Mouse (Mus musculus) hindbrain, embryonic 15.5 days (tissue): ENCODE measurements around the gene Rsad1. TPM values are rescaled to one million over a fixed set of nuclear protein-coding genes. Genes with fewer than 3 reads are reported as not detected.

ENCODE experiments used
- ATAC-seq: fragments of 200-750 bp; cut with Nextera tagmentation; 2 replicates; pipeline ENCODE4 v1.8.0; 2017; ENCODE audit warnings: low read depth, moderate number of reproducible peaks, moderate TSS enrichment; ENCODE audit not compliant: low FRiP score
- H3K27ac ChIP-seq: fragments of 300-500 bp; sonication (generic); replicated peaks from 2 replicates; pipeline ENCODE4 v1.5.1; 2015; ENCODE audit warnings: mild to moderate bottlenecking, inconsistent platforms
- H3K27me3 ChIP-seq: fragments of 300-500 bp; sonication (generic); 2 replicates; pipeline ENCODE4 v1.6.1; 2015; ENCODE audit warnings: control low read depth, inconsistent platforms
- H3K36me3 ChIP-seq: fragments of 300-500 bp; sonication (generic); 2 replicates; pipeline ENCODE4 v1.6.1; 2015; ENCODE audit warnings: control low read depth, inconsistent platforms
- H3K4me1 ChIP-seq: fragments of 300-500 bp; sonication (generic); replicated peaks from 2 replicates; pipeline ENCODE4 v1.6.1; 2015; ENCODE audit warnings: control low read depth, inconsistent platforms
- H3K4me2 ChIP-seq: fragments of 300-500 bp; sonication (generic); 2 replicates; pipeline ENCODE4 v1.6.1; 2015; ENCODE audit warnings: moderate library complexity, mild to moderate bottlenecking, inconsistent platforms
- H3K4me3 ChIP-seq: fragments of 300-500 bp; sonication (generic); 2 replicates; pipeline ENCODE4 v1.5.1; 2015; ENCODE audit warnings: mild to moderate bottlenecking, inconsistent platforms
- H3K9ac ChIP-seq: fragments of 300-500 bp; sonication (generic); 2 replicates; pipeline ENCODE4 v1.6.1; 2015; ENCODE audit warnings: inconsistent platforms
- H3K9me3 ChIP-seq: fragments of 300-500 bp; sonication (generic); 2 replicates; pipeline ENCODE4 v1.6.1; 2016; ENCODE audit warnings: control low read depth, inconsistent platforms
- WGBS: fragments of 180-500 bp; shearing (Covaris S2); methylation state at CpG from one replicate; pipeline ENCODE4 v1.1.7; 2015; 5-methylcytosine and 5-hydroxymethylcytosine counted together
- polyA plus RNA-seq: library from polyadenylated mRNA; unstranded; fragments of >200 nt; fragmentation: Nextera tagmentation; extraction: Ambion mirVana; gene quantifications from 2 replicates; pipeline ENCODE4 v1.2.1, GENCODE M21; 2015

Gene Rsad1
- polyA plus RNA-seq, 1 experiment from 2014 or later, result 8.6 TPM

DNA sequence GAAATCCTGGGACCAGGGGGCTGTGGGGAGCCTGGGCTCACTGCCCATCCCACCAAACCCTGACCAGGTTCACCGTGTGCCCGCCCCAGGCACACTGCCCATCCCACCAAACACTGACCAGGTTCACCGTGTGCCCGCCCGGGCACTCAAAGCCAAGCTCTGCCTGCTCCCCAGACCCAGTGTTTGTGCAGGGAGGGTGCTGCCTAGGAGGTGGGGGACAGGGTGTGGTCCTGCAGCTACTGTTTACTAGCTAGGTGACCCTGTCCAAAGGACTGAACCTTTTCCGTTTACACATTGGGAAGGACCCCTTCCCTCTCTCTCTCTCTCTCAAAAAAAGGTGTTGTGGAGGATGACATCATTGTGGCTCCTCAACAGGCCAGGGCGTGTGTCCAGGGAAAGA lies 18.3 kb upstream of the Rsad1 start:
- Histone ChIP-seq H3K27ac (no peak overlapping the region), H3K27me3 (peaks cover 27% of the 10 kb centered on the region), H3K9me3 (no peaks in the 10 kb centered on the region), H3K4me2 (no peak overlapping the region), H3K36me3 (no peaks in the 10 kb centered on the region), H3K9ac (no peak overlapping the region), H3K4me3 (no peak overlapping the region), H3K4me1 (peaks cover 15% of the 10 kb centered on the region)
- 90% methylated on average over 7 of the region's 7 CpGs for WGBS
- no peak for ATAC-seq

DNA sequence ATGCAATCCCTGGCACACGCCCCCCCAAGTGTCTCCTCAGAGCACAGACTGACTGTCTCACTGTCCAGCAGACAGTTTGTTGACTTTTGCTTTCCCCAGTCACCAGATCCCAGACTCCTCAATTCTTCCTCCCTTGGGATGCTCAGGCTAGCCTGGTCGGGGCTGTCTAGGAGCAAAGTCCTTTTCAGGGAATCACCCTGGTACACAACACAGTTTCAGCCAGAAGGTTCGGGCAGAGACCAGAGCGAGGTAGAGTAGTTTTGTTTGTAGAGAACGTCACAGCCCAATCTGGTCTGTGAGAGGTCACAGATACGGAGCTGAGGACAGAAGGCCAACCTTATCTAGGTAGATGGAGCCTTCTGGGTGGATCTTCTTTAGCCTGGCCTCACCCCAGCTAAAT lies 17.5 kb upstream of the Rsad1 start:
- no peak overlapping the region for H3K4me3 ChIP-seq
- H3K9ac ChIP-seq, result no peak overlapping the region
- H3K27ac ChIP-seq, result no peak overlapping the region
- peaks cover 27% of the 10 kb centered on the region for H3K27me3 ChIP-seq
- ATAC-seq, result no peak
- H3K9me3 ChIP-seq, result no peaks in the 10 kb centered on the region
- H3K36me3 ChIP-seq, result no peaks in the 10 kb centered on the region
- no peak overlapping the region for H3K4me2 ChIP-seq
- 79% methylated on average over 6 of the region's 6 CpGs for WGBS
- H3K4me1 ChIP-seq, result peaks cover 15% of the 10 kb centered on the region

DNA sequence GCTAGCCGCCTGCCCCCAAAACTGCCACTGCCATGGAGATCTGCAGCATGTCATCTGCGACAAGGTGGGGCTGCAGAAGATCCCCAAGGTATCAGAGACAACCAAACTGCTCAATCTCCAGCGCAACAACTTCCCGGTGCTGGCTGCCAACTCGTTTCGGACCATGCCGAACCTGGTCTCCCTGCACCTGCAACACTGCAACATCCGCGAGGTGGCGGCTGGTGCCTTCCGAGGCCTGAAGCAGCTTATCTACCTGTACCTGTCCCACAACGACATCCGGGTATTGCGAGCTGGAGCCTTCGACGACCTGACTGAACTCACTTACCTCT lies 16.1 kb upstream of the Rsad1 start:
- peaks cover 27% of the 10 kb centered on the region for H3K27me3 ChIP-seq
- no peaks in the 10 kb centered on the region for H3K36me3 ChIP-seq
- peak overlapping the region; percentile 54 for H3K4me2 ChIP-seq
- H3K9ac ChIP-seq, result peak overlapping the region; percentile 32; the same call in 1 of the 2 replicates
- no peak overlapping the region for H3K27ac ChIP-seq
- 13% methylated on average over 16 of the region's 16 CpGs for whole genome bisulfite sequencing
- H3K9me3 ChIP-seq, result no peaks in the 10 kb centered on the region
- ATAC-seq, result no peak
- peaks cover 15% of the 10 kb centered on the region for H3K4me1 ChIP-seq
- H3K4me3 ChIP-seq, result peak overlapping the region; percentile 31

DNA sequence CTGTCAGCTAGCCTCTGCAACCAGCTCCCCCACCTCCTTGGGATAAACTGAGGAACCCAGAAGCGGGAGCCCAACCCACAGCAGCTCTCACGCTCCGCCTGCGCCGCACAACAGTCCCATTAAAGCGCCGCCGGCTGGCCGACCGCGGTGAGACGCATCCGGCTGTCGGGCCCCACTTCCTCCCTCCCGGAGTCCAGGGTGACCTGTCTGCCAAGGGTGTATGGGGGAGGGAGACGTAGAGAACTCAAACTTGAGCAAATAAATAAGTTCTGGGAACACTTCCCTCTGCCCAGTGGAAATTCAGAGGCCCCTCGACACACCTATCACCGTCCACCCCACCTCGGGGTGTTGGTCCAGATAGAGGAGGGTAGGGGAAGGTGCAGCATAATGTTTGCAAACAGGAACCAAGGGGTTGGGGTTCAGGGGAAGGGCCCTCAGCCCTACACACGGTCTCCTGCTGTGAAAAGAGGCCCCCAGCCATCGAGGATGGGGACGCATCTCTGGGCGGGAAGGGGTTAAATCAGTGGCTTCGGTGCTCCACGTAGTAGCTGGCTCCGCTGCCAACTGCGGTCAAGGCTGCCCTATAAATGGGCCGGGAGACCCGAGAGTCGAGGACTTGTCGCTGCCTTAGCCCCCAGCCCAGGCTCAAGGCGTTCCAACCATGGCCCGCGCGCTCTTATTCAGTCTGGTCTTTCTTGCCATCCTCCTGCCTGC lies 15.5 kb upstream of the Rsad1 start, which contains the start of gene Chad:
Chad (plus strand) TSS at position 611 of the 714 bp plus-strand sequence.
- peak within 1 kb of the TSS; percentile 32; the same call in 1 of the 2 replicates for H3K9ac ChIP-seq
- 2% methylated on average over 35 of the region's 35 CpGs for WGBS

DNA sequence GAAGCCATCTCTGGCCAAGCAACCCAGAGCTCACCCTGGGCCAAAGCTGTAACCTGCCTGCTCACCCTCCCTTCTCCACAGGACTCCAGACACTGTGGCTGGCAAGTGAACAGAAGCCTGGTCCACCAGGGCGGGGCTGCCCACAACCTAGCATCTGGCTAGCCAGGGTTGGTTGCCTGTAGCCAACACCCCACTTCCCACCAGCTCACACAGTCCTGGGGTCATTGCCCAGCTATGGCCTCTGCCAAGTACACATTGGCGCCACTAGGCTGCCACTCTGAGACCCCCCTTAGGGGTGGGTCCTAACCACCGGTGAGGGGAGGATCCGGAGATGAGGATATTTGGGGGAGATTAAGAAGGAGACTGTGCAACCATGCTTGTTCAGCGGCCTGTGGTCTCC lies 14.8 kb upstream of the Rsad1 start:
- Histone ChIP-seq H3K27me3 (peaks cover 27% of the 10 kb centered on the region), H3K9me3 (no peaks in the 10 kb centered on the region), H3K36me3 (no peaks in the 10 kb centered on the region), H3K4me2 (peak overlapping the region; percentile 54; the same call in 1 of the 2 replicates), H3K4me3 (no peak overlapping the region), H3K27ac (no peak overlapping the region), H3K4me1 (peaks cover 15% of the 10 kb centered on the region), H3K9ac (no peak overlapping the region)
- ATAC-seq, result 0 out of 2 replicates have a peak, but pooled peaks have one; percentile 49
- WGBS, result 54% methylated on average over 5 of the region's 5 CpGs

More for the DNA sequence above, 15.5 kb upstream of the Rsad1 start, which contains the start of gene Chad:
- Histone ChIP-seq H3K36me3 (no peaks in the 10 kb centered on the region), H3K4me2 (peak within 1 kb of the TSS; percentile 54), H3K4me1 (peaks cover 15% of the 10 kb centered on the region), H3K27me3 (peaks cover 27% of the 10 kb centered on the region), H3K4me3 (peak within 1 kb of the TSS; percentile 31), H3K9me3 (no peaks in the 10 kb centered on the region), H3K27ac (no peak within 1 kb of the TSS)
- 0 out of 2 replicates have a peak, but pooled peaks have one; percentile 31 for ATAC-seq

DNA sequence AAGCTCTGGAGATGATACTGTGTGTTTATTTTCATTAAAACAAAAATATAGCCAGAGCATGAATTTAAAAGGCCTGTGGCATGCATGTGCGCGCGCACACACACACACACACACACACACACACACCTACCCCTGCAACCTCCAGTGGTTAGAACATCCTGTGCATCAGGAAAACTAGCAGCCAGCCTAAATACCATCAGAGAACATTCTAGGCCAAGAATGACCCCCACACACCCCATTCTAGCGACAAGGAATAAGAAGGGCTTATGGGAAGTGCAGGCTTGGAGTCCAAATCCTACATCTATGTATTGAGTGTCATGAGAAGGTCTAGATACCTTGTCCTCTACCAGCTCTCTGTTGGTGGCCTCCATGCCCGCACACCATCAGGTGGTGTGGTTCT lies 14.3 kb upstream of the Rsad1 start:
- Histone ChIP-seq H3K36me3 (no peaks in the 10 kb centered on the region), H3K4me3 (no peak overlapping the region), H3K4me2 (no peak overlapping the region), H3K4me1 (peaks cover 15% of the 10 kb centered on the region), H3K9me3 (no peaks in the 10 kb centered on the region), H3K27ac (no peak overlapping the region), H3K27me3 (peaks cover 27% of the 10 kb centered on the region), H3K9ac (no peak overlapping the region)
- ATAC-seq, result no peak
- WGBS, result 96% methylated on average over 5 of the region's 5 CpGs

DNA sequence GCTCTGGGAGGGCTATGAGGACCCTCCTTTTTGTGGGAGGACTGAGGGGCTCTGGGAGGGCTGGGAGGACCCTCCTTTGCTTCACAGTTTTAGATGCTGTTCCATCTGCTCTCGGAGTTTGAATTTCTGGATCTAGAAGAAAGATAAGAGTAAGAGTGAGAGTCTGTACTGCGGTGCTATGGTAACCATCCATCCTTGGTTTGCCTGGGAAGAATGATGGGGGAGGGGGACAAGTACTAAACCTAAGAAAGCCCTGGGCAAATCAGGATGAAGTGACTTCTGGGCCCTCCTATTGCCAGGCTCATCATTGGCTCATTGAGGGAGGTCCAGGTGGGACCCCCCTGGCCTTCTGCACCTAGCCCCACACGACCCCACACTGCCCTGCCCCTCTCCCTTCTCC lies 9.2 kb upstream of the Rsad1 start:
- Histone ChIP-seq H3K9ac (no peak overlapping the region), H3K27me3 (no peaks in the 10 kb centered on the region), H3K4me3 (no peak overlapping the region), H3K9me3 (no peaks in the 10 kb centered on the region), H3K36me3 (no peaks in the 10 kb centered on the region), H3K4me1 (no peaks in the 10 kb centered on the region), H3K27ac (no peak overlapping the region), H3K4me2 (no peak overlapping the region)
- ATAC-seq, result no peak
- 72% methylated on average over 3 of the region's 3 CpGs for WGBS

DNA sequence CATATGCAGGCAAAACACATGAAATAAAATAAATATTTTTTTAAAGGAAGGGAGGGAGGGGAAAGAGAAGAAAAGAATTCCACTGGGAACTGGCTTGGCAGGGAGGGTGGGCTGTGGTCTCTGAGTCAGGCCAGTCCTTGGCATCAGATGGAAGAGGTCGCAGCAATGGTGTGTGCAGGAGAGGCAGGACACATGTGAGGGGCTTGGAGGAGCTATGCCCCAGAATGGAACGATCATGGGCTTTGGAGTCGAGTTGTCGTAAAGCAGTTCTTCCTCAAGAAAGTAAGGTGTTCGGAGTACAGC lies 1.3 kb upstream of the Rsad1 start:
- no peak for ATAC-seq
- Histone ChIP-seq H3K4me3 (no peak overlapping the region), H3K4me1 (peaks cover 13% of the 10 kb centered on the region), H3K9me3 (no peaks in the 10 kb centered on the region), H3K27me3 (no peaks in the 10 kb centered on the region), H3K9ac (no peak overlapping the region), H3K27ac (no peak overlapping the region), H3K36me3 (no peaks in the 10 kb centered on the region), H3K4me2 (no peak overlapping the region)
- 90% methylated on average over 5 of the region's 5 CpGs for WGBS

DNA sequence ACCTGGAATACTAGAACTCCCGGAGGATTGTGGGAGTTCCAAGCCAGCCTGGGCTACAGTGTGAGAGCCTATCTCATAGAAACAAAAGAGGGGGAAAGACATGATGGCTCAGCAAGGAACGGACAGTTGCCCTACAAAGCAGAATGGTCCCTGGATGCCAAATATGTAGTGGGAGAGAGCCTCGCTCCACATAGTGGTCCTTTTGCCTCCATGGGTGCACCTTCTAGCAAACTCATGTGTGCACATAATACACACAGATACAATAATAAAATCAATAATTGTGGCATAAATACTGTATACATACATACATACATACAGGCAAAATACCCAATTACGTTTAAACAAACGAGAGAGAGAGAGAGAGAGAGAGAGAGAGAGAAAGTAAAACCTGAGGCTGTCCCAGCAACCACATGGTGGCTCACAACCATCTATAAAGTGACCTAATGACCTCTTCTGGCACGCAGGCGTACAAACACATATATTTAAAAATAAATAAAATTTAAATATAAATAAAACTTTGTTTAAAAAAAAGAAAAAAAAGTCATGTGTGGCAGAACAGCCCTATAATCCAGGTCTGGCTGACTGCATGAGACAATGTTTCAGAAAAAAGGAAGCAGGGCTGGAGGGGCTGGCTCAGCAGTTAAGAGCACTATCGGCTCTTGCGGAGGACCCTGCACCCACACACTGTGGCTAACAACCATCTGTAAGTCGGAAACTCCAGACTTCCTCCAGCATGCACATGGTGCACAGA lies 811 bp upstream of the Rsad1 start:
- H3K9ac ChIP-seq, result no peak overlapping the region
- H3K9me3 ChIP-seq, result no peaks in the 10 kb centered on the region
- no peak overlapping the region for H3K4me3 ChIP-seq
- H3K27ac ChIP-seq, result peak overlapping the region; percentile 90
- 78% methylated on average over 10 of the region's 10 CpGs for WGBS
- H3K36me3 ChIP-seq, result no peaks in the 10 kb centered on the region
- peak overlapping the region; percentile 94 for H3K4me2 ChIP-seq
- H3K27me3 ChIP-seq, result no peaks in the 10 kb centered on the region
- no peak for ATAC-seq
- H3K4me1 ChIP-seq, result peaks cover 13% of the 10 kb centered on the region

DNA sequence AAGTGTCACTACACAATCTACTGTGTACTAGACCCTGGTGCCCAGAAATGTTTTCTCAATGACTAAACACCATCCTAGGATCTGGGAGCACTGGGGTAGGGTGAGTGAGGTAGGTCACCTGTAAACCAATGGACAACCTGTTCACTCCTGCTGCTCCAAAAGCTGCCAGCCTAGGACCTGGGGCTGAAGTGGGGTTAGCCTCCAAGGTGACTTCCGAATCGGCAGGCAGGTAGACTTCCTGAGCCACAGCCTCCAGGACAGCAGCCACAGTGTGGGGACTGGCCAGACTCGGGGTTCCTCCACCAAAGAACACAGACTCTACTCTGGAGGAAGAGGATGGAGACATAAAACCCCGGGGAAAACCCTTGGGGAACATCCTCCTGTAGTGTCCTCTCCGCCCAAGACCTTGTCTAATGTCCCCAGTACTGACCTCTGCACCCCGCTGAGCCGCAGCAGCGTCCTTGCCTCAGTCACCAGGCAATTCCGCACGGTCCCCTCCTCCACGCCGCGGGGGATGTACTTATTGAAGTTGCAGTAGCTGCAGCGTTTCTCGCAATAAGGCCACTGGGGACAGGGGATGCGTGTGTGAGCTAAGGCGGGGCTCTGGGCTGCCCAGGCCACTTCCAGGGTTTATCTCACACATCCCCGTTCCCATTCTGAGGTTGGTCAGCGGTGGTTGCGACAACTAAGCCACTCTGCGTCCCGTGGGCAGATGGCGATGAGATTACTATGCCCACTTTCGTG lies 842 bp downstream of the Rsad1 start:
- Histone ChIP-seq H3K27me3 (no peaks in the 10 kb centered on the region), H3K9me3 (no peaks in the 10 kb centered on the region)
- WGBS, result 11% methylated on average over 24 of the region's 24 CpGs

DNA sequence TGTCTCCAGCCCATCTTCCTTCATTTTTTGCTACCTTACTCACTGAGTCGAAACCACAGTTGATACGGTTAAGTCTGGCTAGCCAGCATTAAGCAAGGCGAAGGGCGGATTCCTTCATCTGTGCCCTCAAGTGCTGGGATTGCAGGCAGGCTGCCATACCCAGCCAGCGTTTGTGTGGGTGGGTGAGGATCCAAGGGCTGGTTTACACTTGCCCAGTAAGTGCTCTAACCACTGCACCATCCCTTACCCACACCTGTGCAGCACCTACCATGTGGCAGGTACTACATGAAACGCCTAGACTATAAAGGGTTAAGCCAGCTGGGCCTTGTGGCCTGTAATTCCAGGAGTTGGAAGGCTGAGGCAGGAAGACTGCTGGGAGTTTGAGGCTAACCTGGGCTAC lies 1.8 kb downstream of the Rsad1 start:
- ATAC-seq, result no peak
- H3K4me2 ChIP-seq, result no peak overlapping the region

More for the DNA sequence above, 842 bp downstream of the Rsad1 start:
- peak; percentile 57 for ATAC-seq
- H3K36me3 ChIP-seq, result no peaks in the 10 kb centered on the region
- peak overlapping the region; percentile 94 for H3K4me2 ChIP-seq
- peak overlapping the region; percentile 65 for H3K9ac ChIP-seq
- peaks cover 21% of the 10 kb centered on the region for H3K4me1 ChIP-seq
- peak overlapping the region; percentile 70 for H3K4me3 ChIP-seq
- peak overlapping the region; percentile 90 for H3K27ac ChIP-seq

DNA sequence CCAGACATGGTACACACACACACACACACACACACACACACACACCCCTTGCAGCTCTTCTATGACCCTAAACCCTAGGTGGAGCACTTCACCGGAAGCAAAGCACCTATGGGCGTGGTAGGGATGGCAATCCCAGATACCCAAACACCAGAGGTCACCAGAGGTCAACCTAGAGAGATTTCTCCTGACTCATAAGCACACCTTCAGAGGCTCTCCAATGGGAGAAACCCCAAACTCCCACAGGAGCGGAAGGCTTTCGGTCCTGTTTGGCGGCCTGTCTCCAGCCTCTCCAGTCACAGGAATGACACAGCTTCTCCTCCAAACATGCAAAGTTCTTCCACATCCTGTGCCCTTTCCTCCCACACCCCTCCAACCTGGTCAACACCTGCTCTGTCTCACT lies 2.7 kb downstream of the Rsad1 start:
- no peak overlapping the region for H3K4me3 ChIP-seq
- H3K4me2 ChIP-seq, result no peak overlapping the region
- WGBS, result 96% methylated on average over 5 of the region's 5 CpGs
- H3K9me3 ChIP-seq, result no peaks in the 10 kb centered on the region
- no peak overlapping the region for H3K27ac ChIP-seq
- H3K27me3 ChIP-seq, result no peaks in the 10 kb centered on the region
- ATAC-seq, result no peak
- H3K36me3 ChIP-seq, result no peaks in the 10 kb centered on the region
- peaks cover 21% of the 10 kb centered on the region for H3K4me1 ChIP-seq
- H3K9ac ChIP-seq, result no peak overlapping the region

More for the DNA sequence above, 1.8 kb downstream of the Rsad1 start:
- Histone ChIP-seq H3K36me3 (no peaks in the 10 kb centered on the region), H3K4me3 (no peak overlapping the region), H3K9me3 (no peaks in the 10 kb centered on the region), H3K27ac (no peak overlapping the region), H3K4me1 (peaks cover 21% of the 10 kb centered on the region), H3K9ac (no peak overlapping the region), H3K27me3 (no peaks in the 10 kb centered on the region)
- WGBS, result 98% methylated on average over 6 of the region's 6 CpGs
